Mouse (Mus musculus): ENCODE measurements around the gene Abcb10. TPM values are rescaled to one million over a fixed set of nuclear protein-coding genes. Genes with fewer than 3 reads are reported as not detected.
"Not testable (repeated sequence)": the region's sequence is repeated elsewhere in the genome, so short reads cannot be mapped to it uniquely, and the experiment has no call there.

The Abcb10 gene
- polyA plus RNA-seq (2015; fragmentation: Nextera tagmentation; extraction: Ambion mirVana), result 4.1 and 4.4 TPM in 2 replicates

DNA sequence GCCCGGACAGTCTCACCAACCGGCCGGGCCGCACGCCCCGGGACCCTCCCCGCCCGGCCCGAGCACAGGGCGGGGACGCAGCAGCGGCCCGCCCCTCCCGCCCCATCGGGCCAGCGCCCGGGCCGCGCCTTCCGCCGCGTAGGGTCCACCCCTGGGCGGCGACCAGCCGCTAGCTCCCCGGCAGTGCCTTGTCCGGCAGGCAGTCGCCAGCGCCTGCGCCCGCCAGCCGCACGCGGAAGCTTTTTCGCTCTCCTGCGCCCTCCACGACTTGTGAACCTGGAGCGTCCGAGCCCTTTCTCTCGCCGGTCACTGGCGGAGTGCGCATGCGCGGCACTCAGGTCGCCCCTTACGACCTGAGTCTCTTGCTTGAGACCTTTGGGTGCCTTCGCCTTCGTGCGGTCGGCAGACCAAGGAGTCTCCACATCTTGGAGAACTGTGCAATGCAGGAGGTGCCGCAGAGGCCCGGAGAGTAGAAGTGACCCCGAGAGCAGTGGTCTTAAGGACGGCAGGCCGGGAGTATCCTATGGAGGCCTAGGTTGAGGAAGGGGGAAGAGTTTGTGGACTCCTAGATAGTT, at the start of gene Abcb10:
Gene Abcb10 (minus strand): TSS at position 297 of the 575 bp plus-strand sequence.
- peak; percentile 64 for DNase-seq (ENCODE audit: low spot score)

DNA sequence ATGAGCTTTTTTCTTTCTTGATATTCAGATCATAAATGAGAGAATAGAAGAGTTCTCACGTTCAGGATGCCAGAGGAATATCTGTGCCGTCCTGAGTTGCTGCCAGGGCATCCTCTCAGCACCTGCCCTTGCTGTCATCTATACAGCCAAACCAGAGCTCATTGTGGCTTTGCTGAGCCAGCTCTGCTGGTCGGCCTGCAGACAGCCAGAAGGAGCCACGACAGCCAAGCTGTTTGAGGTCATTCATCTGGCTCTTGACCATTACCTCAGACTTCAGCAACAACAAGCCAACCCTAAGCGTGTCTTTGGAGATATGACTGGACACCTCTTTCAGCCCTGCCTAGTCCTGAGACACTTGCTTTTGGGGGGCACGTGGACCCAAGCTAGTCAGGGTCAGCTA, 44.9 kb upstream of the Abcb10 start:
- no peak for DNase-seq (ENCODE audit: low spot score)

DNA sequence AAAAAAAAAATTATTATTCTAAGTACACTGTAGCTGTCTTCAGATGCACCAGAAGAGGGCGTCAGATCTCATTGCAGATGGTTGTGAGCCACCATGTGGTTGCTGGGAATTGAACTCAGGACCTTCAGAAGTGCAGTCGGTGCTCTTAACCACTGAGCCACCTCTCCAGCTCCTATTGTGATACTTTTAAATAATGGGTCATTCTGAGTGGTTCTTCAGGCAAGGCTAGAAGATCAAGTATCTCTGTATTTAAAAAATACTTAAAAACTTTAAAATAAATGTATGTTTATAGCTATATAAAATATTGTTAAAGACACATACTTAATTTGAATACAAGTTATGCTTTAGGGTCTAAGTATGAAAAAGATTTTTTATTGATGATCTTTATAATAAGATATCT, 43.3 kb upstream of the Abcb10 start:
- DNase-seq (ENCODE audit: low spot score), result not testable (repeated sequence)

DNA sequence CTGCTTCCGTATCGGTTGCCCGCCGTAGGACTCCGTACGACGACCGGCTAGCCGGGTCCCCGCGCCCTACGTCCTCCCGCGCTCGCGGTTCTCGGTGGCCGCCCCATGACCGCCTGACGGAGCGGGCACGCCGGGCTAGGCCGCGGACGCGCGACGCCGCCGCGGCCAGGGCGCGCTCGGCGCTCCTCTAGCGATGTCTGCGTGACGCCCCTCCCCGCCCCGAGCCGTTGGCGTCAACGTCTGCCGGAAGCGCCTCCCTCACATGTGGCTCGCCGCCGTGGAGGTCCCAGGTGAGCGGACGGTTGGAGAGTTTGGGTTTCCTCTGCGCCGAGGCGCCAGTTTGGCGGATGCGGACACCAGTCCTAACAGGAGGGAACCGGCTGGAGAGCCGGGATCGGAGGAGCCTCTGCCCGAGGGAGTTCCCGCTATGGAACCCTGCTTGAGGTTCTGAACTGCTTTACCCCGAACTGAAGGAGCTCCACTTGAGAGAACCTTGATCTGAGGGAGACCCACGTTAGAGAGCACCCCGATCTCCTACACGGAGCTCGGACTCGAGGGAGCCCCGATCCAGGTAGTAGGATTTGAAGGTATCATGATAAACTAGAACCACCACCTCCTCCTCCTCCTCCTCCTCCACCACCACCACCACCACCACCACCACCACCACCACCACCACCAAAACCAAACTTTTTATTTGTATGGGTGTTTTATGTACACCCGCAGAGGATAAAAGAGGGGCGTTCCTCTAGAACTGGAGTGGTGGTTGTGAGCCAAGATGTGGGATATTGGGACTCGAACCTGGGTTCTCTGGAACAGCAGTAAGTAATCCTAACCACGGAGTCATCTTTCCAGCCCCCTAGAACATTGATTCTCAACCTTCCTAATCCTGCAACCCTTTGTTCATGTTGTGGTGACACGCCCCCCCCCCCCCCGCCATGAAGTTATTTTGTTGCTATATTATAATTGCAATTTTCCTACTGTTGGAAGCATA, 38.6 kb upstream of the Abcb10 start, which contains the start of the genes Taf5l and Urb2:
Gene Taf5l (minus strand): TSS at position 161 of the 991 bp plus-strand sequence.
Gene Urb2 (plus strand): TSS at position 272 of the 991 bp plus-strand sequence.
- peak; percentile 95 for DNase-seq (ENCODE audit: low spot score)

DNA sequence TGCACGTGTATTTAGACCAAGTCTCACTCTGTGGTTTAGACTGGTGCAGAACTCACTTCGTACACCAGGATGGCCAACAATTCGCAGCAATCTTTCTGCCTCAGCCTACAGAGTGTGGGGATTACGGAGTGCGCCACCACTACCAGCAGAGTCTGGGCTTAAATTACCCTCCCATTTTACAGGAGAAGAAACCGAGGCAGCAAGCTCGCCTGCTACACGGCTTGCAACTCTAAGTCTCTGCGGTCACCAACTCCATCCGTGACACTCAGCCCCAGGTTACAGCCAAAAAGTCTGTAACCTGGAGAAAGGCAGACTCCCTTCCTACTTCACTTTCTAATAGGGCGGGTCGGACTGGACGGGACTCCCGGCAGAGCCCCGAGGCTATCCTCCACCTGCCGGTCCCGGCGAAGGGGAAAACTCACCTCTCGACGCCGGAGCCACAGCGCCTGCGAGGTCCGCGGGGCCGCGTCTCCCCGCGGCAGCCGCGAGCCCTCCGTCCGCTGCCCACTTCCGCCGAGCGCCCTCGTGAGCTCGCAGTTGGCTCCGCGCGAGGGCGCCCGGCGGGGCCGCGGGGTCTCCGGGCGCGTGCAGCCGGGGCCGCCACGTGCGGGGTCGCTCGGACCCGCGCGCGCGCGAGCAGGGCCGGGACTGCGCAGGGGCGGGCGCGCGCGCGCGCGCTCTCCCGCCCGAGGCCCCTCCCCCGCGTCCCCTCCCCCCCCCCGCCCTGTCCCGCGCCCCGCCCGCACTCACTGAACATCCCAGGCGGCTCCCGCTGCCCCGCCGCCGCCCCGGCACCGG, 37.7 kb upstream of the Abcb10 start:
- peak; percentile 81 for DNase-seq (ENCODE audit: low spot score)

DNA sequence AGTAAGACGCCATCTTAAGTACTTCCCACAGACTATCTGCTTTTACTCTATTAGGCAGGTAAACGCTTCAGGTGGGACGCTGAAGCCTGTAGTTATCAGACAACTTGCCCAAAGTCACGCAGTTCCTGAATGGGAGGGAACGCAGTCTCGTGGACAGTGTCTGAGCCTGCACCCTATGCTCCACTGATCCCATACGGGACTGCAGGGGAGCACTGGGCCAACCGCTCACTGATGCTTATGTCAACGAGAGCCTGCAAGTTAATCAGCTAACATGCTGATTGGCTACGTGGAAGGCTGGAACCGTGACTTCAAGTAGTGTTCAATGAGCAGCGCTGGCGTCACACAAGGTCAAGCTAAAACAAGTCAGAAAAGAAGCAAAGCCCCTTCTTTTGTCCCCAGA, 36.9 kb upstream of the Abcb10 start:
- DNase-seq (ENCODE audit: low spot score), result peak; percentile 23

DNA sequence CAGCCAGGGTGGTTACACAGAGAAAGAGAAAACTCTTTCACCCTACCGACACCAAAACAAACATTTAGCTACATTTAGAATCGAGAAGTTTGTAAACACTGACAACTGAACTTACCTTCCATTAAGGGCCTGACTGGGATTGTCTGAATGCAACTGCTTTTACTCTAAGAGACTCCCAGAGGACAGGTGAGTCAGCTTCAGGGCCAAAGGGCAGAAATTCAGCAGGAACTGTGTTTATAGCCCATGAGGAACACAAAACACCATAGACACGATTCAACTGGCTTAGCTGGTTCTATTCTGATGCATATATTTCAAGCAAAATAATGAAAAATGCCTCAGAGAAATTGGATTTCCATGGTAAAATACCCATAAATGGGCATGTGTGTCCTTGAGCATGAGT, 31.8 kb upstream of the Abcb10 start:
- no peak for DNase-seq (ENCODE audit: low spot score)

DNA sequence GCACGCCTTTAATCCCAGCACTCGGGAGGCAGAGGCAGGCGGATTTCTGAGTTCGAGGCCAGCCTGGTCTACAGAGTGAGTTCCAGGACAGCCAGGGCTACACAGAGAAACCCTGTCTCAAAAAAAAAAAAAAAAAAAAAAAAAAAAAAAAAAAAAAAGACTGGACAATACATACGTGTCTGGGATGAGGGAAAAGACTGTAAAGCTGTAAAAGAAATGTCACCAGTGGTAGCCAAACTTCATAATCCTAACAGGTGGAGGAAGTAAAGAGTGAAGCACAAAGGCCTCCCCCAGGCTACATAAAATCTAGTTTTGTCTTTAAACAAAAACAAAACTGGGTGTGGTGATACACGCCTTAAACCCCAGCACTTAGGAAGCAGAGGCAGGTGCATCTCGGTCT, 31.4 kb upstream of the Abcb10 start:
- not testable (repeated sequence) for DNase-seq (ENCODE audit: low spot score)

DNA sequence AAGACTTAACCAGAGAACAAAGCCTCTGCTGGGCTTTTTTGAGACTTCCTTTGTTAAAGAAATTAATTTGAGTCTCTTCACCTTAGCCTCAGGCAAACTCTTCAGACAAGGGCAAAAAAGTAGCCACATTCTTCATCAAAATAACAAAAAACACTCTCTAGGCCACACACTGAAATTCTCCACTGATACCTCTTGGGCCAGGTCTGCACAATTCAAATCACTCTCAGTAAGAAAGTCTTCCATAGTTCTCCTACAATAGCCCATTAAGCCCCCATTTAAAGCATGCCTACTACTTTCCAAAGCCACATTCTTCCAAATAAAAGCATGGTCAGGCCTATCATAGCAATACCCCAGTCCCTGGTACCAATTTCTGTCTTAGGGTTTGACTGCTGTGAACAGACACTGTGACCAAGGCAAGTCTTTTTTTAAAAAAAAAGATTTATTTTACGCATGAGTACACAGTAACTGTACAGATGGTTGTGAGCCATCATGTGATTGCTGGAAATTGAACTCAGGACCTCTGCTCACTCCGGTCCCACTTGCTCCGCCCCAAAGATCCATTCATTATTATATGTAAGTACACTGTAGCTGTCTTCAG, 29.2 kb upstream of the Abcb10 start:
- no peak for DNase-seq (ENCODE audit: low spot score)

DNA sequence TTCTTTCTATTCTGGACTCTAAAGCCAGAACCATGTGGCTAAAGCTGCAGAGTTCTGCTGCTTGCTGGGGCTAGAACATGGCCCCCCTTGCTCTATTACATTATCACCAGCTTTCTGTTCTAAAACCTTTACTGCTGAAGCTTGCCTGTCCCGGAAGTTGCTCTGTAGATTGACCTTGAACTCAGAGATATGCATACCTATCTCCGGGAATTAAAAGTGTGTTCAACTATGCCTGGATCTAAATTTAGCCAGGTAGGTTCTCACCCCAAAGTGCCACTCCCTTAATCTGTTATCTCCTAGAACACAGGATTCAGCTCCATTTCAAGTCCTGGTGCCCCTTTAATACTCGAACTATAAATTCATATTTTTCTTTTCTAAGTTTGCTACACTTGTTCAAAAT, 28.7 kb upstream of the Abcb10 start:
- no peak for DNase-seq (ENCODE audit: low spot score)

DNA sequence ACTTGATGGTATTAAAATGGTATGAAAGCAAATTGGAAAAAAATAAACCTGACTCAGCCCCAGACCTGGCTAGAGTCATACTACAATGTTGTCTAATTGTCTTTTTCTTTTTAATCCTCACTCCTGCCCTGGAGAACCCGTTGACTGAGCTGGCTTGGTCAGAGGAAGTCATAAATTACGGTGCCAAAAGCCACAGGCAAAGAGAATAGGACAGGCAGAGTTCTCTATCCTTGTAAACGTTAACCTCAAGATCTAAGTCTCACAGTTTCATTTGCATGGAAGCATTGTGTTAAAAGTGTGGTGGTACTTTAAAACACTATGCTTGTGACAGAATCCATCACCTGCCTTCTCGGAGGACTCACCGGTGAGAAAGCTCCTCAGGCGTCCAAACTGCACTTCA, 24.9 kb upstream of the Abcb10 start:
- no peak for DNase-seq (ENCODE audit: low spot score)

DNA sequence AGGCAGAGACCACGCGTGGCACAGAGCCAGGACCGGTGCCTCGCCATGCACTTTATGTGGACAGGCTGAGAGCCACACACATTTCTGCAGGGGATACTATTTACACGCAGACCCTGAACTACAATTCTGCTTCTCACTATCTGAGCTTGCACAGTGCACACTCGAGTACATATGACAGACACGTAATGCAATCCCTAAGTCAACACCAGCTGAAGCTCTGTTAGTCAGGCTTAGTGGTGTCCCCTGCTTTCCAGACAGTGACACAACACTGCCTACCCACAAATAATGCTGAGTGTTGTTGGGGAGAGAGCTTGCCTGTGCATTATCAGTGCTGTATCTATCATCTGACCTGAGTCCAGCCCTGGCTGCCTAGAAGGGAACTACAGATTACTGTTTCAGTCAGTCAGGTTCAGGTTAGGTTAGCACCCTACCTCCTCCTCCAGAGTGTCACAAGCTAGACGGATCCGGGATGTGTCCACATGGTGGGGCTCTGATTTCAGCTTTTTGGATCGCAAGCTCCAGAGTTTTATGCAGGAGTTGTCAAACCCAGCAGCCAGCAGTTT, 19.7 kb upstream of the Abcb10 start:
- no peak for DNase-seq (ENCODE audit: low spot score)

DNA sequence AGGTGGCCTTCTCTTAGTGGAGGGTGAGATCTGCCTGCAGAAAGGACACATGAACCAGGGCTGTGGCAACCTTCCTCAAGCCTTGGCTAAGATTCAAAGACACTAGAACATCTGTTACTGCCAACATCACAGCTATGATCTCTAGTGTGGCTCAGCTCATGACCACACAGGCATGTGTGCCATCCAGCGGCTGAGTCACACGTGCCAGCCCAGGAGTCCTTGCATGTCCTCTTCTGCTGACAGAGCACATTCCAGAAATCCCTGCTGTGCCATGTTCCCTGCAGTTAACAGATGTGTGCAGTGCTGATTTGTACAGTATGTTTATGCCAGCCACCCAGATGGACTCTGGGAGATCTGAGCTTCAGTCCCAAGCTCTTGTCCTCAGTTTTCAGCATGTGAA, 16.6 kb upstream of the Abcb10 start:
- DNase-seq (ENCODE audit: low spot score), result no peak

DNA sequence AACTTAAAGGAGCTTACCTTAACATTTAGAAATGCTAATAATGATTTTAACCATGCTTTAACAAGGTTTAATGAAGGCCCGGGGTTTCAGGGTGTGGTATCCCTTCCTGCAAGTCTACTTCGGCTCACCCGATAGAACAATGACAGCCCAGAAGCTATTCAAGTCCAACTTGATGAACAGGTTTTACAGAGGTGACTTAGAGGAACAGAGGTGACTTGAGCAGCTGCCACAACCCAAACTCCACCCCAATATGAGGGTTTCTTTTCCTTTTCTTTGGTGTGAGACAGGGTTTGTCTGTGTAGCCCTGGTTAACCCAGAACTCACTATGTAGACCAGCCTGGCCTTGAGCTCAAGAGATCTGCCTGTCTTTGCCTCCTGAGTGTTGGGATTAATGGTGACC, 11.1 kb upstream of the Abcb10 start:
- DNase-seq (ENCODE audit: low spot score), result no peak

DNA sequence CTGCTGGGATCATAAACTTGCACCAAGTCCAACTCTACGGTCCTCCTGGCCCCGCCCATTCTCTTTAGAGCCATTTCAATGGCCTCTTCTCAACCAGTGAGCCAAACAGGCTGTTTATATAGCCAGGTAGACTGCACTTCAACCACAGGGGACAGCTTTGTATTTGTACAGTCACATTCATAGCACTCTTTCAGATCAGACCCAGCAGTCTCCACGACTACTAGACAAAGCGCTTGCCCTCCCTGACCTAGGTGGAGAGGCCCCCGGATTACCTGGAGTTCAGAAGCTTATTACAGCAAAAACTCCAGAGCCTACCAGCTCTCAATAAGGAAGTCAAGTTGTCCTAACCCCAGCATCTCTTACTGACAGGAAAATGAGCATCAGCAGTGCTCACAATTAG, 10.7 kb upstream of the Abcb10 start:
- no peak for DNase-seq (ENCODE audit: low spot score)

DNA sequence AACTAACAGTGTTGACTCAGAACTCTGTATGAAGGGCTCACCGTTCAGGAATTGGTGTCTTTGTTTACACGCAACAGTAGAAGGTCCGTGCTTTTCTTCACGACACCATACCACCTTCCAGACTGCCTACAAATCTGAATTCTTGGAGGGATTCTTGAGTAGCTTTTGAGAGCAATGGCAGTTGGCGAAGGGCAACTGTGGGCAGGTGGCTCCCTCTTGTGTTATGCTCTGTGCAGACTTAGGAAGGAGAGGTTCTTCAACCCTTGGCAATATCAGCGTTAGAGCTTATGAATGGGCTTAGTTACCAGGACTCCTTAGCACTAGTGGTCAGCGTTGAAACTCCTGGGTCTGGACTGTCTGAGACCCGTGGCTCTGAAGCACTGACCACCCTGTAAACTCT, 9.7 kb upstream of the Abcb10 start:
- no peak for DNase-seq (ENCODE audit: low spot score)

DNA sequence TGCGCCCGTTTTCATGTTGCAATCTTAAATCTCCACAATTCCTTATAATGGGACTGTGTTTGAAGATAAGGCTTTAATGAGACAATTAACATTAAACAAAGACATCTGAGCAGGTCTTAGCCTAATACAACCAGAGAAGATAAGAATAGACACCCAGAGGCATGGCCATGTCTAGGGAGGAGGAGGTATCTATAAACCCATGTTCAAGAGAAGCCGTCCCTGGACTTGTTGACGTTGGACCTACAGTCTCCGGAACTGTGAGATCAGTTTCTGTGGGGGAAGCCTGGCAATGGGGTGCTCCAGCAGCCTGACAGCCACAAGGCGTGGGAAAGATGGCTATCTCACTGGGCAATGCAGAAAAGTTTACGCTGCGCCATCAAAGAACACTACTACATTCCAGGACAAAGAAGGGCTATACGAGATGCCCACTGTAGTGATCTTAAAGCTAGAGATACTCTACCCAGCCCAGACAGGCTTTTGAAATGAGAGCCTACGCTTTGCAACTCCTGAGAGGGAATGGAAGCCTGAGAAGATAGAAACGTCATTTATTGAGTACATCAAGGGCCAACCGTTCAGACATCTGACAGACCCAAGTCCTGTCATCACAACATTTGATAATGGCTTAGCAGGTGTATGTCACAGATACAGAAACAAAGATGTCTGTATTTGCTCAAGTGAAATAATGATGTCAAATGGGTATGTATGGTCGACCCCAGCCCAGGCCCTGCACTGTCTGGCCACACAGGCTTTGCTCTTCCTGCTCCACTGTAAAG, 7.5 kb upstream of the Abcb10 start:
- no peak for DNase-seq (ENCODE audit: low spot score)

DNA sequence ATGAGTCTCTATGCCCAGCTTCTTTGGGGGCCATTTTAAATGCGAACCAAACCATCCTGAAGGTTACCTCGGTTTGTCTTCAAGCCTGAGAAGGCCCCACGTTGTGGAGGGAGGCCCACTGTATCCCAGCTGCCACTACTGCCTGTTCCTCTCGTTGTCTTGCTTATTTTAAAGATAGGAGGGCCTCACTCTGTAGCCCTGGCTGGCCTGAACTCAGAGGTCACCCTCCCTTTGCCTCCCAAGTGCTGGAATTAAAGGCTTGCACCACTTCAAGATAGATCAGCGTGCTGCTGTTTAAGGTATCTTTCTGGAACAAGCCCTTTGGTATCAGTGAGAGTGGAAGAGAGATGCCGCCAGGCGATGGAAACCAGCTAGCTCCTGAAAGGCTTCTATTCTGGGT, 6.2 kb upstream of the Abcb10 start:
- no peak for DNase-seq (ENCODE audit: low spot score)

DNA sequence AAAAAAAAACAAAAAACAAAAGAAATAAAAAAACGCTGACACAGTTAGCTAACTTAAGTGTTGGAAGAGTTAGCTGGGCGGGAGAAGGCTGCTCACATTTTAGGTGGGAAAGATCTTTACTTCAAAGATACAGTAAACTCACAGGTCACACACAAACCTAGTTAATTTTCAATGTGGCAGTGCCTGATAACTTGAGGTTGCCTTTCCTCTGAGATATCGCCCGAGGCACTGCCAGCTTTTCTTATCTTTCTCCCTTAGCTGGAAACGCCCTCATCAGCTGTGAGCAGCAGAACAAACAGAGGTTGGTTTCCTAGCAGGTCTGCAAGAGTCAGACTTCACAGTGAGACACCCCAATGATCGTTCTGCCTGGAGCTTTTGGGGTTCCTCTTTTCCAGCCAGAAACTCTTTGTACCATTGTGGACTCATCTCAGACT, 5.7 kb upstream of the Abcb10 start:
- DNase-seq (ENCODE audit: low spot score), result no peak

DNA sequence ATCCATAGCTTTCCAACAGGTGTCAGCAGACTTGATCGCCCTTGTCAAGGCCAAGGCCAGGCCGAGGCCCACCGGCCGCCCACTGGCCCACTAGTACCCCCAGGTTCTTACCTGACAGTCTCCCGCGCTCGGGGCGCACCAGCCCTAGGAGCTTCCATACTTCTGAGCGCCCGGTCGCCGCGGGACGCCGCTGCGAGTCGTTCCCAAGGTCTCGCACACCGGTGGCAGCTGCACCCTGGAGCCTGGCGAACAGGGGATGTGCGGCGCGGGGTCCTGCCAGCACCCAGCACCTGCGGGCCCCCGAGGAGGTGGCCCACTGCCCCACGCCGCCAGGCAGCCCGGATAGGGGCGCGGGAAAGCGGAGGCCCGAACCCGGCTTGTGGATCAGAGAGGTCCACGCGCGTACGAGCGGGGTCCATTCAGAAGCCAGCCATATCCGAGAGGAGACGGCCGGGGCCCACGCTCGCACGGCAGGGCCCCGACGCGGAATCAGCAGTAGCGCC, 580 bp downstream of the Abcb10 start:
- DNase-seq (ENCODE audit: low spot score), result peak; percentile 33
